Mouse (Mus musculus): ENCODE data around the gene Hoxc12.

- TF ChIP-seq POLR2A (IDR thresholded peaks at IDR 0.05; ENCODE audit: control insufficient read depth in 1 of 2, insufficient read depth in 1 of 2, low read depth in 1 of 2, low read length in 2 of 2, poor library complexity in 1 of 2) (no peak), ZNF384 (IDR thresholded peaks at IDR 0.05; ENCODE audit: low read depth, low read length) (no peak), GATA1 (IDR thresholded peaks at IDR 0.05; ENCODE audit: low read depth, low read length) (no peak)
Measured at GRCm38 (mm10) chr15:102963671-102964640, 27.4 kb downstream of the Hoxc12 start.

All from MEL (cell line).